Mouse (Mus musculus) liver, embryonic 11.5 days (tissue): Measurements from ENCODE around the gene Cybc1. TPM values are rescaled to one million over a fixed set of nuclear protein-coding genes. Genes with fewer than 3 reads are reported as not detected.

Source experiments
- ATAC-seq: fragments of 200-750 bp; cut with Nextera tagmentation; replicated peaks from 2 replicates; pipeline ENCODE4 v1.8.0; 2017; ENCODE audit warnings: moderate number of reproducible peaks, mild to moderate bottlenecking, moderate TSS enrichment, moderate library complexity; ENCODE audit not compliant: low FRiP score
- DNase-seq: peaks from one replicate; pipeline ENCODE4 v3.0.0-alpha.2; 2017; ENCODE audit warnings: low spot score
- H3K27ac ChIP-seq: fragments of 300-500 bp; sonication (generic); 2 replicates; pipeline ENCODE4 v1.5.1; 2014; ENCODE audit warnings: mild to moderate bottlenecking, low read depth, low read length, control low read depth
- H3K27me3 ChIP-seq: fragments of 300-500 bp; sonication (generic); replicated peaks from 2 replicates; pipeline ENCODE4 v1.6.1; 2014; ENCODE audit warnings: low read length, mixed read lengths; ENCODE audit not compliant: control insufficient read depth, insufficient read depth
- H3K36me3 ChIP-seq: fragments of 300-500 bp; sonication (generic); 2 replicates; pipeline ENCODE4 v1.6.1; 2014; ENCODE audit warnings: mild to moderate bottlenecking, low read length, moderate library complexity, mixed read lengths; ENCODE audit not compliant: control insufficient read depth, insufficient read depth
- H3K4me1 ChIP-seq: fragments of 300-500 bp; sonication (generic); replicated peaks from 2 replicates; pipeline ENCODE4 v1.6.1; 2014; ENCODE audit warnings: low read length, mixed read lengths; ENCODE audit not compliant: control insufficient read depth, insufficient read depth
- H3K4me2 ChIP-seq: fragments of 300-500 bp; sonication (generic); 2 replicates; pipeline ENCODE4 v1.6.1; 2014; ENCODE audit warnings: mild to moderate bottlenecking, control low read depth, moderate library complexity
- H3K4me3 ChIP-seq: fragments of 300-500 bp; sonication (generic); 2 replicates; pipeline ENCODE4 v1.5.1; 2014; ENCODE audit warnings: low read depth, low read length, control low read depth
- H3K9ac ChIP-seq: fragments of 300-500 bp; sonication (generic); 2 replicates; pipeline ENCODE4 v1.6.1; 2014; ENCODE audit warnings: low read depth, low read length, control low read depth
- H3K9me3 ChIP-seq: fragments of 300-500 bp; sonication (generic); 2 replicates; pipeline ENCODE4 v1.6.1; 2016; ENCODE audit warnings: low read length, inconsistent platforms, mixed read lengths; ENCODE audit not compliant: control insufficient read depth
- WGBS: fragments of 180-500 bp; shearing (Covaris S2); extraction: QIAGEN DNeasy Blood & Tissue Kit; methylation state at CpG from one replicate; pipeline ENCODE4 v1.1.7; 2014; 5-methylcytosine and 5-hydroxymethylcytosine counted together
- polyA plus RNA-seq: library from polyadenylated mRNA; unstranded; fragments of >200 nt; fragmentation: Nextera tagmentation; extraction: Ambion mirVana; gene quantifications from 2 replicates; pipeline ENCODE4 v1.2.1, GENCODE M21; 2014

Gene Cybc1
- 35.1 and 38.2 TPM in 2 replicates for polyA plus RNA-seq

GRCm38 (mm10) chr11:121229018-121229439 is at the start of gene Cybc1:
Cybc1 (minus strand) TSS chr11:121229322.
- peak; percentile 79 for DNase-seq

GRCm38 (mm10) chr11:121278011-121278410 is 48.9 kb upstream of the Cybc1 start:
- no peak overlapping the region for H3K27ac ChIP-seq
- 81% methylated on average over 3 of the region's 3 CpGs for WGBS

More at GRCm38 (mm10) chr11:121229018-121229439, at the start of gene Cybc1:
- H3K9me3 ChIP-seq: no peaks in the 10 kb centered on the region
- peak within 1 kb of the TSS; percentile 91 for H3K4me2 ChIP-seq
- peak within 1 kb of the TSS; percentile 83 for H3K9ac ChIP-seq
- H3K27ac ChIP-seq: peak within 1 kb of the TSS; percentile 81
- no peaks in the 10 kb centered on the region for H3K27me3 ChIP-seq
- WGBS: under 1% methylated on average over 23 of the region's 23 CpGs
- peak within 1 kb of the TSS; percentile 84 for H3K4me3 ChIP-seq
- peaks cover 32% of the 10 kb centered on the region for H3K4me1 ChIP-seq
- ATAC-seq: peak; percentile 90
- peaks cover 17% of the 10 kb centered on the region for H3K36me3 ChIP-seq

GRCm38 (mm10) chr11:121277516-121277915 is 48.4 kb upstream of the Cybc1 start:
- no peaks in the 10 kb centered on the region for H3K9me3 ChIP-seq
- H3K27me3 ChIP-seq: no peaks in the 10 kb centered on the region
- H3K4me3 ChIP-seq: no peak overlapping the region
- H3K4me1 ChIP-seq: peaks cover 19% of the 10 kb centered on the region
- WGBS: 86% methylated on average over 8 of the region's 8 CpGs
- no peak overlapping the region for H3K27ac ChIP-seq
- ATAC-seq (no peak), DNase-seq (no peak)
- no peak overlapping the region for H3K9ac ChIP-seq
- H3K36me3 ChIP-seq: peaks cover 3% of the 10 kb centered on the region; the same call in 1 of the 2 replicates
- no peak overlapping the region for H3K4me2 ChIP-seq

More at GRCm38 (mm10) chr11:121278011-121278410, 48.9 kb upstream of the Cybc1 start:
- DNase-seq (no peak), ATAC-seq (no peak)
- H3K9ac ChIP-seq: no peak overlapping the region
- H3K4me2 ChIP-seq: no peak overlapping the region
- H3K4me1 ChIP-seq: peaks cover 24% of the 10 kb centered on the region
- H3K27me3 ChIP-seq: no peaks in the 10 kb centered on the region
- peaks cover 3% of the 10 kb centered on the region; the same call in 1 of the 2 replicates for H3K36me3 ChIP-seq
- H3K9me3 ChIP-seq: no peaks in the 10 kb centered on the region
- H3K4me3 ChIP-seq: no peak overlapping the region

GRCm38 (mm10) chr11:121261074-121261473 is 32.0 kb upstream of the Cybc1 start:
- no peaks in the 10 kb centered on the region for H3K27me3 ChIP-seq
- whole genome bisulfite sequencing: 48% methylated on average over 2 of the region's 2 CpGs
- no peaks in the 10 kb centered on the region for H3K9me3 ChIP-seq
- H3K4me2 ChIP-seq: peak overlapping the region; percentile 89
- H3K4me3 ChIP-seq: peak overlapping the region; percentile 99
- no peak for DNase-seq
- H3K27ac ChIP-seq: no peak overlapping the region
- ATAC-seq: no peak
- peaks cover 12% of the 10 kb centered on the region for H3K4me1 ChIP-seq
- H3K9ac ChIP-seq: peak overlapping the region; percentile 93
- peaks cover 14% of the 10 kb centered on the region for H3K36me3 ChIP-seq

GRCm38 (mm10) chr11:121260211-121260906 is 31.2 kb upstream of the Cybc1 start:
- peak; percentile 11; the same call in 1 of the 2 replicates for ATAC-seq
- under 1% methylated on average over 53 of the region's 60 CpGs for WGBS
- H3K36me3 ChIP-seq: peaks cover 16% of the 10 kb centered on the region

GRCm38 (mm10) chr11:121259160-121260100 is 30.3 kb upstream of the Cybc1 start, which contains the start of gene Foxk2:
Foxk2 (plus strand) TSS chr11:121259990.
- WGBS: under 1% methylated on average over 65 of the region's 91 CpGs
- ATAC-seq (peak; percentile 96), DNase-seq (peak; percentile 83)
- Histone ChIP-seq H3K4me2 (peak within 1 kb of the TSS; percentile 95), H3K9ac (peak within 1 kb of the TSS; percentile 93), H3K4me1 (peaks cover 12% of the 10 kb centered on the region), H3K4me3 (peak within 1 kb of the TSS; percentile 99), H3K27me3 (no peaks in the 10 kb centered on the region), H3K9me3 (no peaks in the 10 kb centered on the region), H3K36me3 (peaks cover 20% of the 10 kb centered on the region), H3K27ac (peak within 1 kb of the TSS; percentile 94)

More at GRCm38 (mm10) chr11:121260211-121260906, 31.2 kb upstream of the Cybc1 start:
- DNase-seq: peak; percentile 52
- peak overlapping the region; percentile 89 for H3K4me2 ChIP-seq
- peak overlapping the region; percentile 99 for H3K4me3 ChIP-seq
- peak overlapping the region; percentile 93 for H3K9ac ChIP-seq
- H3K27ac ChIP-seq: peak overlapping the region; percentile 64
- no peaks in the 10 kb centered on the region for H3K27me3 ChIP-seq
- no peaks in the 10 kb centered on the region for H3K9me3 ChIP-seq
- H3K4me1 ChIP-seq: peaks cover 12% of the 10 kb centered on the region

- no peaks in the 10 kb centered on the region for H3K9me3 ChIP-seq
- H3K9ac ChIP-seq: no peak overlapping the region
- DNase-seq (no peak), ATAC-seq (no peak)
- no peaks in the 10 kb centered on the region for H3K4me1 ChIP-seq
- H3K27ac ChIP-seq: no peak overlapping the region
- H3K27me3 ChIP-seq: no peaks in the 10 kb centered on the region
- H3K36me3 ChIP-seq: peaks cover 74% of the 10 kb centered on the region
- WGBS: 92% methylated on average over 8 of the region's 8 CpGs
- no peak overlapping the region for H3K4me3 ChIP-seq
- no peak overlapping the region for H3K4me2 ChIP-seq
Observed at GRCm38 (mm10) chr11:121250196-121250595, 21.1 kb upstream of the Cybc1 start.

- WGBS: 53% methylated on average over 2 of the region's 2 CpGs
- peaks cover 27% of the 10 kb centered on the region for H3K36me3 ChIP-seq
- peak; percentile 66 for ATAC-seq
Observed at GRCm38 (mm10) chr11:121239669-121240068, 10.5 kb upstream of the Cybc1 start.

More at GRCm38 (mm10) chr11:121239669-121240068, 10.5 kb upstream of the Cybc1 start:
- Histone ChIP-seq H3K27ac (peak overlapping the region; percentile 95), H3K4me2 (peak overlapping the region; percentile 80), H3K27me3 (no peaks in the 10 kb centered on the region), H3K9me3 (no peaks in the 10 kb centered on the region), H3K4me3 (peak overlapping the region; percentile 91), H3K9ac (peak overlapping the region; percentile 64), H3K4me1 (peaks cover 23% of the 10 kb centered on the region)
- no peak for DNase-seq
